Mouse (Mus musculus) erythroblast, embryonic 14.5 days (primary cell): ENCODE results near the gene Nectin3.

Source experiments
- GATA1 ChIP-seq: IDR thresholded peaks from 2 replicates; pipeline ENCODE4 v1.6.1; 2012; ENCODE audit warnings: low read length, inconsistent platforms, mixed read lengths
- TAL1 ChIP-seq: IDR thresholded peaks from 3 replicates; pipeline ENCODE4 v1.6.1; 2012; ENCODE audit warnings: low read length, inconsistent platforms, mixed read lengths

- TF ChIP-seq TAL1, result no peak
- TF ChIP-seq GATA1, result no peak
Measured at GRCm38 (mm10) chr16:46519606-46520005, 21.3 kb upstream of the Nectin3 start.
